Mouse (Mus musculus) cerebellum, adult 11 months (tissue): Measurements from ENCODE around the gene Gm5622.
"Not testable (repeated sequence)": the region's sequence is repeated elsewhere in the genome, so short reads cannot be mapped to it uniquely, and the experiment has no call there.

Source experiments
- DNase-seq: peaks from one replicate; pipeline ENCODE4 v3.0.0; 2022

Gm5622 gene

GRCm38 (mm10) chr14:51552490-51552889 lies at the start of gene Gm5622:
TSS of gene Gm5622 (plus strand) at chr14:51552790.
- no peak for DNase-seq

GRCm38 (mm10) chr14:51507416-51507815 lies 45.2 kb upstream of the Gm5622 start:
- DNase-seq = no peak

GRCm38 (mm10) chr14:51573963-51574362 lies 21.4 kb downstream of the Gm5622 start, which contains the start of gene Gm17175:
TSS of gene Gm17175 (minus strand) at chr14:51574063.
- not testable (repeated sequence) for DNase-seq

GRCm38 (mm10) chr14:51592039-51592438 lies 39.4 kb downstream of the Gm5622 start, which contains the start of gene Gm17174:
TSS of gene Gm17174 (minus strand) at chr14:51592139.
- DNase-seq = not testable (repeated sequence)

- DNase-seq = no peak
These were observed 58.6 kb downstream of the Gm5622 start, which contains the start of gene Gm17078 for GRCm38 (mm10) chr14:51611210-51611609. TSS of gene Gm17078 (minus strand) at chr14:51611310.

- DNase-seq = peak; percentile 1
These were observed 79.8 kb downstream of the Gm5622 start for GRCm38 (mm10) chr14:51632426-51632825.

GRCm38 (mm10) chr14:51635566-51635965 lies 83.0 kb downstream of the Gm5622 start, which contains the start of gene Gm4181:
TSS of gene Gm4181 (minus strand) at chr14:51635666.
- DNase-seq = not testable (repeated sequence)

- DNase-seq = no peak
These were observed 124.7 kb downstream of the Gm5622 start for GRCm38 (mm10) chr14:51677269-51677668.

- not testable (repeated sequence) for DNase-seq
These were observed 142.8 kb downstream of the Gm5622 start, which contains the start of gene Gm17079 for GRCm38 (mm10) chr14:51695368-51695767. TSS of gene Gm17079 (minus strand) at chr14:51695468.
